Mouse (Mus musculus): ENCODE measurements around the gene Gm20388. TPM values are rescaled to one million over a fixed set of nuclear protein-coding genes. Genes with fewer than 3 reads are reported as not detected.

Gm20388 gene
- polyA plus RNA-seq, 1 experiment from 2014 or later, result 7.4 TPM

GRCm38 (mm10) chr8:122538310-122539076 is 2627.9 kb downstream of the Gm20388 start:
- Histone ChIP-seq H3K27ac (peak overlapping the region; percentile 75; the same call in 1 of the 2 replicates), H3K4me1 (peaks cover 40% of the 10 kb centered on the region), H3K36me3 (no peaks in the 10 kb centered on the region), H3K9ac (no peak overlapping the region), H3K27me3 (no peaks in the 10 kb centered on the region), H3K4me3 (replicated peaks) (no peak overlapping the region), H3K4me2 (no peak overlapping the region), H3K9me3 (replicated peaks) (no peaks in the 10 kb centered on the region)
- ATAC-seq (replicated peaks; ENCODE audit: low FRiP score), result 0 out of 2 replicates have a peak, but pooled peaks have one; percentile 15
- 83% methylated on average over 9 of the region's 9 CpGs for WGBS

- Histone ChIP-seq H3K9ac (no peak overlapping the region), H3K4me3 (replicated peaks) (no peak overlapping the region), H3K9me3 (replicated peaks) (no peaks in the 10 kb centered on the region), H3K27ac (no peak overlapping the region), H3K4me1 (peaks cover 39% of the 10 kb centered on the region), H3K27me3 (no peaks in the 10 kb centered on the region), H3K36me3 (0 out of 2 replicates have a peak, but pooled peaks cover 4% of the 10 kb centered on the region), H3K4me2 (no peak overlapping the region)
- 93% methylated on average over 8 of the region's 8 CpGs for WGBS
- no peak for ATAC-seq (replicated peaks; ENCODE audit: low FRiP score)
Measured at GRCm38 (mm10) chr8:122544138-122544537, 2633.5 kb downstream of the Gm20388 start.

GRCm38 (mm10) chr8:122546066-122546755 is 2635.6 kb downstream of the Gm20388 start:
- H3K4me3 ChIP-seq (replicated peaks), result no peak overlapping the region
- peak overlapping the region; percentile 91 for H3K27ac ChIP-seq
- 0 out of 2 replicates have a peak, but pooled peaks cover 4% of the 10 kb centered on the region for H3K36me3 ChIP-seq
- H3K27me3 ChIP-seq, result no peaks in the 10 kb centered on the region
- peak overlapping the region; percentile 84 for H3K4me2 ChIP-seq
- peaks cover 55% of the 10 kb centered on the region for H3K4me1 ChIP-seq
- ATAC-seq (replicated peaks; ENCODE audit: low FRiP score), result peak; percentile 37
- H3K9ac ChIP-seq, result no peak overlapping the region
- H3K9me3 ChIP-seq (replicated peaks), result no peaks in the 10 kb centered on the region
- 73% methylated on average over 7 of the region's 7 CpGs for WGBS

GRCm38 (mm10) chr8:122546811-122547453 is 2636.3 kb downstream of the Gm20388 start:
- 14% methylated on average over 24 of the region's 24 CpGs for WGBS
- Histone ChIP-seq H3K4me2 (peak overlapping the region; percentile 84), H3K4me3 (replicated peaks) (peak overlapping the region; percentile 14), H3K9me3 (replicated peaks) (no peaks in the 10 kb centered on the region), H3K27ac (peak overlapping the region; percentile 91), H3K36me3 (0 out of 2 replicates have a peak, but pooled peaks cover 4% of the 10 kb centered on the region), H3K9ac (peak overlapping the region; percentile 42), H3K4me1 (peaks cover 60% of the 10 kb centered on the region), H3K27me3 (no peaks in the 10 kb centered on the region)
- peak; percentile 38 for ATAC-seq (replicated peaks; ENCODE audit: low FRiP score)

- Histone ChIP-seq H3K4me3 (replicated peaks) (peak overlapping the region; percentile 14; the same call in 1 of the 2 replicates), H3K27ac (peak overlapping the region; percentile 91), H3K9ac (peak overlapping the region; percentile 42; the same call in 1 of the 2 replicates), H3K4me1 (peaks cover 60% of the 10 kb centered on the region), H3K36me3 (0 out of 2 replicates have a peak, but pooled peaks cover 4% of the 10 kb centered on the region), H3K4me2 (peak overlapping the region; percentile 84), H3K9me3 (replicated peaks) (no peaks in the 10 kb centered on the region), H3K27me3 (no peaks in the 10 kb centered on the region)
- WGBS, result 22% methylated on average over 5 of the region's 5 CpGs
- ATAC-seq (replicated peaks; ENCODE audit: low FRiP score), result peak; percentile 31; the same call in 1 of the 2 replicates
Measured at GRCm38 (mm10) chr8:122547815-122548214, 2637.2 kb downstream of the Gm20388 start.

GRCm38 (mm10) chr8:122548331-122548730 is 2637.7 kb downstream of the Gm20388 start:
- peak overlapping the region; percentile 84 for H3K4me2 ChIP-seq
- no peak overlapping the region; the same call in 1 of the 2 replicates for H3K4me3 ChIP-seq (replicated peaks)
- no peak overlapping the region for H3K9ac ChIP-seq
- H3K36me3 ChIP-seq, result 0 out of 2 replicates have a peak, but pooled peaks cover 4% of the 10 kb centered on the region
- 50% methylated on average over 13 of the region's 13 CpGs for WGBS
- H3K4me1 ChIP-seq, result peaks cover 60% of the 10 kb centered on the region
- ATAC-seq (replicated peaks; ENCODE audit: low FRiP score), result no peak
- peak overlapping the region; percentile 91 for H3K27ac ChIP-seq
- no peaks in the 10 kb centered on the region for H3K27me3 ChIP-seq
- H3K9me3 ChIP-seq (replicated peaks), result no peaks in the 10 kb centered on the region

GRCm38 (mm10) chr8:122548891-122549439 is 2638.3 kb downstream of the Gm20388 start:
- H3K4me1 ChIP-seq, result peaks cover 60% of the 10 kb centered on the region
- H3K9ac ChIP-seq, result no peak overlapping the region; the same call in 1 of the 2 replicates
- H3K4me3 ChIP-seq (replicated peaks), result peak overlapping the region; percentile 64; the same call in 1 of the 2 replicates
- H3K27me3 ChIP-seq, result no peaks in the 10 kb centered on the region
- no peaks in the 10 kb centered on the region for H3K9me3 ChIP-seq (replicated peaks)
- H3K36me3 ChIP-seq, result 0 out of 2 replicates have a peak, but pooled peaks cover 2% of the 10 kb centered on the region
- ATAC-seq (replicated peaks; ENCODE audit: low FRiP score), result no peak
- H3K27ac ChIP-seq, result peak overlapping the region; percentile 91; the same call in 1 of the 2 replicates
- H3K4me2 ChIP-seq, result peak overlapping the region; percentile 84
- 79% methylated on average over 3 of the region's 3 CpGs for whole genome bisulfite sequencing

GRCm38 (mm10) chr8:122550234-122550994 is 2639.8 kb downstream of the Gm20388 start:
- Histone ChIP-seq H3K27ac (peak overlapping the region; percentile 89), H3K9ac (peak overlapping the region; percentile 69), H3K4me3 (replicated peaks) (peak overlapping the region; percentile 64), H3K27me3 (no peaks in the 10 kb centered on the region), H3K9me3 (replicated peaks) (no peaks in the 10 kb centered on the region), H3K4me1 (peaks cover 60% of the 10 kb centered on the region), H3K36me3 (no peaks in the 10 kb centered on the region), H3K4me2 (peak overlapping the region; percentile 84)
- ATAC-seq (replicated peaks; ENCODE audit: low FRiP score), result peak; percentile 38
- 4% methylated on average over 52 of the region's 52 CpGs for WGBS

- ATAC-seq (replicated peaks; ENCODE audit: low FRiP score), result no peak
- no peaks in the 10 kb centered on the region for H3K27me3 ChIP-seq
- WGBS, result under 1% methylated on average over 34 of the region's 43 CpGs
- no peaks in the 10 kb centered on the region for H3K9me3 ChIP-seq (replicated peaks)
- peaks cover 58% of the 10 kb centered on the region for H3K4me1 ChIP-seq
- peak overlapping the region; percentile 89 for H3K27ac ChIP-seq
- H3K36me3 ChIP-seq, result no peaks in the 10 kb centered on the region
- peak overlapping the region; percentile 84 for H3K4me2 ChIP-seq
- peak overlapping the region; percentile 69 for H3K9ac ChIP-seq
- H3K4me3 ChIP-seq (replicated peaks), result peak overlapping the region; percentile 64
Measured at GRCm38 (mm10) chr8:122550995-122551264, 2640.3 kb downstream of the Gm20388 start.

- H3K9ac ChIP-seq, result peak within 1 kb of the TSS; percentile 69
- H3K27me3 ChIP-seq, result no peaks in the 10 kb centered on the region
- peak within 1 kb of the TSS; percentile 89 for H3K27ac ChIP-seq
- peak within 1 kb of the TSS; percentile 84 for H3K4me2 ChIP-seq
- WGBS, result 10% methylated on average over 55 of the region's 56 CpGs
- H3K36me3 ChIP-seq, result no peaks in the 10 kb centered on the region
- ATAC-seq (replicated peaks; ENCODE audit: low FRiP score), result peak; percentile 63
- peak within 1 kb of the TSS; percentile 64 for H3K4me3 ChIP-seq (replicated peaks)
- peaks cover 58% of the 10 kb centered on the region for H3K4me1 ChIP-seq
- H3K9me3 ChIP-seq (replicated peaks), result no peaks in the 10 kb centered on the region
Measured at GRCm38 (mm10) chr8:122551265-122552051, 2640.8 kb downstream of the Gm20388 start, which contains the start of gene Piezo1. Gene Piezo1, minus strand, starts transcription at chr8:122551329.
